Mouse (Mus musculus) left cerebral cortex, postnatal 14 days (tissue): ENCODE measurements around the gene A930033H14Rik. TPM values are rescaled to one million over a fixed set of nuclear protein-coding genes. Genes with fewer than 3 reads are reported as not detected.

Experiments
- DNase-seq, 2 experiments: peaks; one replicate each; pipeline ENCODE4 v3.0.0; 2021 to 2022; ENCODE audit warnings: low spot score in 2 of 2, mixed read lengths in 1 of 2
- intact Hi-C: fragments of 180-260 bp; cut with DNase I; formaldehyde crosslinking; loops from one replicate; pipeline ENCODE4 v1.15.1; 2025
- total RNA-seq, 2 experiments: library from RNA; stranded (reverse); gene quantifications; 2 replicates each; pipeline ENCODE4 v1.2.3; 2021

Gene A930033H14Rik
- total RNA-seq, 2 experiments from 2014 or later: 4.1 to 4.3 TPM

- intact Hi-C loops: no loop called here
- no peak for DNase-seq
Measured at GRCm38 (mm10) chr10:69207481-69207880, 5.4 kb downstream of the A930033H14Rik start.

GRCm38 (mm10) chr10:69206081-69206480 is 6.8 kb downstream of the A930033H14Rik start:
- no peak for DNase-seq
- intact Hi-C loops: no loop called here

- intact Hi-C loops: no loop called here
- DNase-seq: no peak
Measured at GRCm38 (mm10) chr10:69204677-69205400, 8.1 kb downstream of the A930033H14Rik start.

GRCm38 (mm10) chr10:69193721-69194120 is 19.2 kb downstream of the A930033H14Rik start:
- no peak for DNase-seq
- intact Hi-C loops: no loop called here

GRCm38 (mm10) chr10:69192266-69192665 is 20.6 kb downstream of the A930033H14Rik start:
- intact Hi-C loops: no loop called here

GRCm38 (mm10) chr10:69190434-69191160 is 22.3 kb downstream of the A930033H14Rik start:
- no peak for DNase-seq
- intact Hi-C loops: no loop called here

More at GRCm38 (mm10) chr10:69192266-69192665, 20.6 kb downstream of the A930033H14Rik start:
- DNase-seq: no peak

GRCm38 (mm10) chr10:69187773-69188443 is 25.0 kb downstream of the A930033H14Rik start:
- intact Hi-C loops: loop anchor here (2.0 to 5.0 kb wide), 2 partner anchors 119 to 134 kb away; no protein-coding TSS in a partner anchor
- no peak for DNase-seq

GRCm38 (mm10) chr10:69185894-69186893 is 26.7 kb downstream of the A930033H14Rik start:
- intact Hi-C loops: loop anchor here (2.0 to 5.0 kb wide), 2 partner anchors 121 to 136 kb away; no protein-coding TSS in a partner anchor

GRCm38 (mm10) chr10:69185431-69185830 is 27.5 kb downstream of the A930033H14Rik start:
- intact Hi-C loops: loop anchor here (5.0 kb wide), 1 partner anchor 137 kb away; no protein-coding TSS in a partner anchor
- DNase-seq: no peak

More at GRCm38 (mm10) chr10:69185894-69186893, 26.7 kb downstream of the A930033H14Rik start:
- peak; percentile 65 to 74 for DNase-seq

GRCm38 (mm10) chr10:69184903-69185302 is 28.0 kb downstream of the A930033H14Rik start:
- intact Hi-C loops: loop anchor here (5.0 kb wide), 1 partner anchor 137 kb away; no protein-coding TSS in a partner anchor

GRCm38 (mm10) chr10:69180997-69181396 is 31.9 kb downstream of the A930033H14Rik start:
- DNase-seq: no peak
- intact Hi-C loops: no loop called here

More at GRCm38 (mm10) chr10:69184903-69185302, 28.0 kb downstream of the A930033H14Rik start:
- no peak for DNase-seq

- no peak for DNase-seq
- intact Hi-C loops: no loop called here
Measured at GRCm38 (mm10) chr10:69179341-69179740, 33.6 kb downstream of the A930033H14Rik start.

GRCm38 (mm10) chr10:69176116-69176515 is 36.8 kb downstream of the A930033H14Rik start:
- intact Hi-C loops: no loop called here

GRCm38 (mm10) chr10:69172412-69172811 is 40.5 kb downstream of the A930033H14Rik start:
- intact Hi-C loops: no loop called here
- DNase-seq: no peak

More at GRCm38 (mm10) chr10:69176116-69176515, 36.8 kb downstream of the A930033H14Rik start:
- DNase-seq: no peak

- no peak for DNase-seq
- intact Hi-C loops: loop anchor here (5.0 kb wide), 1 partner anchor 264 kb away; no protein-coding TSS in a partner anchor
Measured at GRCm38 (mm10) chr10:69166514-69166913, 46.4 kb downstream of the A930033H14Rik start.

GRCm38 (mm10) chr10:69165847-69166246 is 47.1 kb downstream of the A930033H14Rik start:
- intact Hi-C loops: loop anchor here (5.0 kb wide), 1 partner anchor 264 kb away; no protein-coding TSS in a partner anchor
- DNase-seq: no peak

GRCm38 (mm10) chr10:69165125-69165524 is 47.8 kb downstream of the A930033H14Rik start:
- intact Hi-C loops: loop anchor here (5.0 kb wide), 1 partner anchor 263 kb away; no protein-coding TSS in a partner anchor
- peak; percentile 42 to 61 for DNase-seq

- DNase-seq: no peak
- intact Hi-C loops: no loop called here
Measured at GRCm38 (mm10) chr10:69163216-69163615, 49.7 kb downstream of the A930033H14Rik start.
